Mouse (Mus musculus) fibroblast of lung, adult 2 months (primary cell): ENCODE measurements around the gene Olfr1137.

Experiments
- DNase-seq: peaks from one replicate; pipeline ENCODE4 v3.0.0-alpha.2; 2011; ENCODE audit warnings: low read depth

Olfr1137 gene

DNA sequence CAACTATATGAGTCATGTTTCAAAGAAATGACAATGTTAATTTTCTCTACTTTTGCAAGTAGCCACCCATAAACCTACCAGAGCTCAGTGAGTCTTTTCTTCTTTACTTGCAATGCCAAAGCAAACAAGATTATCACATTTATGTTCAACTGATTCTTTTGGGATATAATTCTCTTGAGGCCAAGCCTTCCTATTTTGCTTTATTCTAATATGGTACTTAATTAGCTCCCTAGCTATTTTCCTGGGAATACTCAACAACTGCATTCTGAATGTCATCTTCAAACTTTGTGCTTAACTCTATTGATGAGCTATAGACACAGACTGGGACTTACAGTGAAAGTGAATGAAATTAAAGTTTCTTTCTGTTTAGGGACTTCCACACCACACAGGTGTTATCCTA lies at the start of gene Olfr1137:
Gene Olfr1137, minus strand, starts transcription at position 101 of the 400 bp plus-strand sequence.
- no peak for DNase-seq

DNA sequence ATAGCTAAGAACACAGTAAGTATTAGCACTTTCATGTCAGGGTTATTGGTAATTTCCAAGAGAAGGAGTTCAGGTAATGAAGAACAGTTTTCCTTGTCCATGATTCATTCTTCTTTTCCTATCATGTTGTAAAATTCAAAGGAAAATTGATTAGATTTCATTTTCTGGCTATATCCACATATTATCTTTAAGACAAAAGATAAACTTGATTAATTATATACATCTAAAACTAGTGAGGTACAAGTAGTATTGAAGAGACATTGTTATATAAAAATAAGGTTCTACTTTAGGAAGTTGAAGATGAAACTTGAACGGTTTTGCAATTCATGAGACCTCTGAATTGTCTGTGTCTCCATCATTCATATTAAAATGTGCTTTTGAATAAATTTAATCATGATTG lies 40.9 kb upstream of the Olfr1137 start, which contains the start of gene Olfr1141:
Gene Olfr1141, minus strand, starts transcription at position 101 of the 400 bp plus-strand sequence.
- DNase-seq = no peak

DNA sequence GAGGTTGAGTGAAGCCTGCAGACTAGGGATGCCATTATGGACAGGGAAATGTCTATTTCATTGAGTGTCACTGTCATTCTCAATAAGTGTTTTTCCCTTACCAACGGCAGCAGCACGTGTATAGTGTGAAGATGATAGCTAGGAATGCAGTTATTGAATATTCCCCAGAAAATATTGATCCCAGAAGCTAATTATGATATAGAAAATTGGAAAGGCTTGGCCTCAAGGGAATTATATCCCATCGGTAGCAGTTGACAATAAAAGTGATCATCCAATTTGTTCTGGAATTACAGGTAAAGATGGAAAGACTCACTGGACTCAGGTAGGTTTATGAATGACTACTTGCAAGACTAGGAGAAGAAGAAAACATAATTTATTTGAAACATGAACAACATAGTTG lies 30.5 kb upstream of the Olfr1137 start, which contains the start of gene Olfr1140:
Gene Olfr1140, plus strand, starts transcription at position 301 of the 400 bp plus-strand sequence.
- DNase-seq = no peak

DNA sequence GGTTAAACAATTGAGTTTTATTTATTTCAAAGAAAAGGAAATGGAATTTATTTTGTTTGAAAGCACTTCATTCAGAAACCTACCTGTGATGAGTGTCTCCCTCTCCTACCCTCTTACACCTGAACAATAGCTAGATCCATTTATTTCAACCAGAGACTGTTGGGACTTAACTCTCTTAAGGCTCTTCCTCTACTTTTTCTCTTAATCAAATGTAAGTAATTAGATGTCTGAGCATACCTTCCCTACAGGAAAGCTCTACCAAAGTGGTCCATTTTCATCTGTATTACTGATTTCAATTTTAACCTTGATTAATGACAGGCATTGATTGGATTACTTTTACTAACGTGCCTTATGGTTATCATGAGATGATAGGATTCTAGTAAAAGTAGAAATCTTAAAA lies 26.9 kb upstream of the Olfr1137 start, which contains the start of gene Olfr1138:
Gene Olfr1138, minus strand, starts transcription at position 101 of the 400 bp plus-strand sequence.
- no peak for DNase-seq

DNA sequence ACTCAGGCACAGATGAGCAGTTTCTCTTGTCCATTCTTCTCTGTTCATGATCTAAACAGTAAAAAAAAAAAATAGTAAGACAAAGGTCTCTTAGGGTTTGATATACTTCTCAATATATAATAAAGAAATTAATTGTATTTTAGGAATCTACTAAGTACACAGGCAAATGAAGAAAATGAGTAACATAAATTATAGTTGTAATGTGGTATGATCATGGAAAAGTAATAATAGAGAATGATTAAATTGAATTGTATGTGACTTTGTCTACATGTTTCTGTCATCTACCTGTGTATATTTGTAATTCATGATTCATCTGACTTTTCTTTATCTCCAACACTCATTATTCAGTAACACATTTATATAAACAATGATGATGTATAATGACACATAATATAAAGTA lies 19.1 kb downstream of the Olfr1137 start, which contains the start of gene Olfr1136:
Gene Olfr1136, minus strand, starts transcription at position 101 of the 400 bp plus-strand sequence.
- no peak for DNase-seq

DNA sequence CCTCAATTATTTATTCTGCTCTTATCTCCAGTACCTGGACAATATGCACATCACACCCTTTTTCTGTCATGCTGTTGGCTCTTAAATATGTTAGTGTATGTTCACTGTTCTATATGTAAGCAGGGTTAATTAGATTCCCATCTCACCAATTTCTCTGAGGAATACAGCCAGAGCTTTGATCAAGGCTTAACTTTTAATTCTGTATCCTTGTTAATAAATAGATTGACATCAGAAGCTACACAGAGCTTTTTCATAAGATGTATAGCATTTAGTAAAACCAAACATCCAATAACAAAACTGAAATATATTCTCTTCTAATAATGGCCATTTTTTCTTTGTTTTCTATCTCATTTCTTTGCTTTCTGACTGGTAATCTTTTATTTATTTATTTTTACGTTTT lies 39.4 kb downstream of the Olfr1137 start, which contains the start of gene Olfr1135:
Gene Olfr1135, minus strand, starts transcription at position 101 of the 400 bp plus-strand sequence.
- DNase-seq = no peak
